In genomic region chr3:114052406-114052805, GRCm38 (mm10) we compare ENCODE assay signal across 22 mouse cellular contexts. TPM values are rescaled to one million over a fixed set of nuclear protein-coding genes. Genes with fewer than 3 reads are reported as not detected.
"Had no signal": no experiment of that assay in that cellular context is flagged by ENCODE, and none has a peak within 500 bp of the region (broad histone marks: within the 10 kb centered on the region; RNA-seq: fewer than 3 reads in every experiment).

No protein-coding gene starts in this region.

- H3K4me3 ChIP-seq: heart, embryonic 10.5 days; heart, embryonic 12.5 days; hindbrain, embryonic 10.5 days; hindbrain, embryonic 12.5 days; intestine, embryonic 15.5 days; layer of hippocampus, adult 2 months; left cerebral cortex, adult 2 months; limb, embryonic 10.5 days; limb, embryonic 12.5 days; liver, embryonic 13.5 days had no signal

- H3K27ac ChIP-seq: heart, embryonic 10.5 days; hindbrain, embryonic 10.5 days; hindbrain, embryonic 12.5 days; hindbrain, embryonic 14.5 days; intestine, embryonic 15.5 days; layer of hippocampus, adult 2 months; left cerebral cortex, adult 2 months; limb, embryonic 10.5 days; limb, embryonic 12.5 days; liver, embryonic 13.5 days had no signal

- H3K4me1 ChIP-seq: heart, embryonic 10.5 days; hindbrain, embryonic 10.5 days; hindbrain, embryonic 12.5 days; intestine, embryonic 15.5 days; limb, embryonic 10.5 days; limb, embryonic 12.5 days; liver, embryonic 13.5 days had no signal

- DNase-seq: gastrocnemius, postnatal 14 days; heart, adult 18-20 months; heart, postnatal 10 days; heart, postnatal 4 days; kidney, adult 18-20 months; kidney, adult 8-10 months; kidney, postnatal 10 days; kidney, postnatal 25 days; kidney, postnatal 4 days; liver; liver, embryonic 13.5 days had no signal

RNA-seq across cellular contexts. Expression of gene Col11a1, which starts 22.1 kb away (rescaled TPM):
- total RNA-seq: granulocyte monocyte progenitor cell, adult 5-6 weeks had no signal
